Mouse (Mus musculus) MEL (cell line): ENCODE measurements around the gene Mpp3. TPM values are rescaled to one million over a fixed set of nuclear protein-coding genes. Genes with fewer than 3 reads are reported as not detected.

ENCODE experiments used
- DNase-seq: peaks from one replicate; pipeline ENCODE4 v3.0.0; 2011; ENCODE audit warnings: low read depth, low spot score
- H3K27ac ChIP-seq: 2 replicates; pipeline ENCODE4 v1.5.1; 2012; ENCODE audit warnings: low read depth, mild to moderate bottlenecking, control low read depth, low read length, moderate library complexity; ENCODE audit not compliant: control insufficient read depth
- H3K27me3 ChIP-seq, 2 experiments: fragments of 150-350 bp in 1 of 2; sonication (generic) in 1 of 2; 2 replicates each; pipeline ENCODE4 v1.6.1; 2012; ENCODE audit warnings: low read length in 2 of 2, mild to moderate bottlenecking in 2 of 2, improper control_type of control experiment in 1 of 2, moderate library complexity in 1 of 2; ENCODE audit not compliant: insufficient read depth in 2 of 2, control insufficient read depth in 1 of 2
- H3K36me3 ChIP-seq, 2 experiments: 2 replicates each; pipeline ENCODE4 v1.6.1; 2012 to 2014; ENCODE audit warnings: low read length in 2 of 2, improper control_type of control experiment in 1 of 2, inconsistent platforms in 1 of 2, mild to moderate bottlenecking in 1 of 2; ENCODE audit not compliant: insufficient read depth in 2 of 2, control insufficient read depth in 1 of 2
- H3K4me1 ChIP-seq, 2 experiments: fragments of 150-350 bp in 1 of 2; sonication (generic) in 1 of 2; 2 replicates each; pipeline ENCODE4 v1.6.1; 2012; ENCODE audit warnings: low read length in 2 of 2, improper control_type of control experiment in 1 of 2, mild to moderate bottlenecking in 1 of 2; ENCODE audit not compliant: insufficient read depth in 2 of 2, control insufficient read depth in 1 of 2
- H3K4me3 ChIP-seq, 2 experiments: fragments of 150-350 bp in 1 of 2; sonication (generic) in 1 of 2; 2 replicates each; pipeline ENCODE4 v1.5.1; 2012; ENCODE audit warnings: low read depth in 2 of 2, low read length in 2 of 2, mild to moderate bottlenecking in 2 of 2, moderate library complexity in 2 of 2, control low read depth in 1 of 2, improper control_type of control experiment in 1 of 2; ENCODE audit not compliant: control insufficient read depth in 1 of 2, insufficient read depth in 1 of 2
- H3K79me2 ChIP-seq: 2 replicates; pipeline ENCODE4 v1.6.1; 2012; ENCODE audit warnings: mild to moderate bottlenecking, low read length, moderate library complexity; ENCODE audit not compliant: control insufficient read depth, poor library complexity, insufficient read depth
- H3K9ac ChIP-seq: 2 replicates; pipeline ENCODE4 v1.6.1; 2012; ENCODE audit warnings: low read depth, mild to moderate bottlenecking, control low read depth, low read length, moderate library complexity; ENCODE audit not compliant: control insufficient read depth, poor library complexity, severe bottlenecking
- H3K9me3 ChIP-seq: fragments of 150-350 bp; sonication (generic); replicated peaks from 2 replicates; pipeline ENCODE4 v1.6.1; 2012; ENCODE audit warnings: mild to moderate bottlenecking, low read length, improper control_type of control experiment, moderate library complexity; ENCODE audit not compliant: insufficient read depth
- BHLHE40 ChIP-seq: IDR thresholded peaks from 2 replicates; pipeline ENCODE4 v1.6.1; 2012; ENCODE audit warnings: low read depth, mild to moderate bottlenecking, inconsistent platforms, low read length, improper control_type of control experiment, borderline replicate concordance
- CHD1 ChIP-seq: IDR thresholded peaks from 2 replicates; pipeline ENCODE4 v1.6.1; 2012; ENCODE audit warnings: low read depth, mild to moderate bottlenecking, inconsistent platforms, low read length, improper control_type of control experiment
- CHD2 ChIP-seq: IDR thresholded peaks from 2 replicates; pipeline ENCODE4 v1.6.1; 2011; ENCODE audit warnings: low read length, improper control_type of control experiment
- CTCF ChIP-seq, 3 experiments: IDR thresholded peaks in 2 of 3; conservative IDR thresholded peaks in 1 of 3; 2 replicates each; pipeline ENCODE4 v1.5.1; 2011 to 2012; ENCODE audit warnings: low read length in 3 of 3, low read depth in 2 of 3, mild to moderate bottlenecking in 2 of 3, improper control_type of control experiment in 1 of 3, inconsistent platforms in 1 of 3, mixed read lengths in 1 of 3, moderate library complexity in 1 of 3; ENCODE audit not compliant: control insufficient read depth in 1 of 3, insufficient read depth in 1 of 3, poor library complexity in 1 of 3, severe bottlenecking in 1 of 3
- E2F4 ChIP-seq: IDR thresholded peaks from 2 replicates; pipeline ENCODE4 v1.6.1; 2011; ENCODE audit warnings: low read depth, low read length, improper control_type of control experiment, borderline replicate concordance
- ELF1 ChIP-seq: IDR thresholded peaks from 2 replicates; pipeline ENCODE4 v1.6.1; 2014; ENCODE audit warnings: low read depth, mild to moderate bottlenecking, inconsistent platforms, low read length, improper control_type of control experiment, moderate library complexity
- EP300 ChIP-seq, 2 experiments: IDR thresholded peaks; 2 replicates each; pipeline ENCODE4 v1.6.1; 2011; ENCODE audit warnings: improper control_type of control experiment in 2 of 2, low read length in 2 of 2, low read depth in 1 of 2, mild to moderate bottlenecking in 1 of 2
- ETS1 ChIP-seq: IDR thresholded peaks from 2 replicates; pipeline ENCODE4 v1.6.1; 2012; ENCODE audit warnings: low read depth, mild to moderate bottlenecking, inconsistent platforms, low read length, improper control_type of control experiment, moderate library complexity
- GABPA ChIP-seq: IDR thresholded peaks from 2 replicates; pipeline ENCODE4 v1.6.1; 2012; ENCODE audit warnings: low read depth, mild to moderate bottlenecking, inconsistent platforms, low read length, improper control_type of control experiment, moderate library complexity
- GATA1 ChIP-seq: IDR thresholded peaks from 2 replicates; pipeline ENCODE4 v1.6.1; 2011; ENCODE audit warnings: low read depth, low read length, improper control_type of control experiment
- HCFC1 ChIP-seq: IDR thresholded peaks from 2 replicates; pipeline ENCODE4 v1.6.1; 2012; ENCODE audit warnings: low read depth, mild to moderate bottlenecking, inconsistent platforms, low read length, improper control_type of control experiment, moderate library complexity
- JUND ChIP-seq: IDR thresholded peaks from 2 replicates; pipeline ENCODE4 v1.6.1; 2011; ENCODE audit warnings: low read depth, mild to moderate bottlenecking, improper control_type of control experiment, low read length
- KAT2A ChIP-seq: conservative IDR thresholded peaks from 2 replicates; pipeline ENCODE4 v1.6.1; 2012; ENCODE audit warnings: low read depth, low read length, improper control_type of control experiment, inconsistent platforms
- MAFK ChIP-seq: IDR thresholded peaks from 2 replicates; pipeline ENCODE4 v1.6.1; 2011; ENCODE audit warnings: low read depth, mild to moderate bottlenecking, low read length, improper control_type of control experiment, borderline replicate concordance
- MAX ChIP-seq: IDR thresholded peaks from 2 replicates; pipeline ENCODE4 v1.6.1; 2011; ENCODE audit warnings: low read length, improper control_type of control experiment
- MAZ ChIP-seq: IDR thresholded peaks from 2 replicates; pipeline ENCODE4 v1.6.1; 2012; ENCODE audit warnings: low read depth, mild to moderate bottlenecking, inconsistent platforms, low read length, improper control_type of control experiment
- MEF2A ChIP-seq: IDR thresholded peaks from 2 replicates; pipeline ENCODE4 v1.6.1; 2014; ENCODE audit warnings: low read depth, mild to moderate bottlenecking, inconsistent platforms, low read length, improper control_type of control experiment; ENCODE audit not compliant: poor library complexity, insufficient replicate concordance, severe bottlenecking; ENCODE audit errors: extremely low read depth
- MYB ChIP-seq: IDR thresholded peaks from 2 replicates; pipeline ENCODE4 v1.6.1; 2011; ENCODE audit warnings: mild to moderate bottlenecking, low read depth, low read length, improper control_type of control experiment
- MYC ChIP-seq: IDR thresholded peaks from 2 replicates; pipeline ENCODE4 v1.6.1; 2011; ENCODE audit warnings: low read depth, mild to moderate bottlenecking, low read length, improper control_type of control experiment, moderate library complexity
- NELFE ChIP-seq: IDR thresholded peaks from 2 replicates; pipeline ENCODE4 v1.6.1; 2011; ENCODE audit warnings: low read depth, low read length, improper control_type of control experiment
- NRF1 ChIP-seq: IDR thresholded peaks from 2 replicates; pipeline ENCODE4 v1.6.1; 2014; ENCODE audit warnings: low read depth, mild to moderate bottlenecking, inconsistent platforms, low read length, improper control_type of control experiment, moderate library complexity; ENCODE audit not compliant: poor library complexity, insufficient read depth, severe bottlenecking
- POLR2A ChIP-seq, 2 experiments: IDR thresholded peaks; 2 replicates each; pipeline ENCODE4 v1.6.1; 2011 to 2012; ENCODE audit warnings: low read length in 2 of 2, mild to moderate bottlenecking in 2 of 2, control low read depth in 1 of 2, improper control_type of control experiment in 1 of 2, low read depth in 1 of 2, moderate library complexity in 1 of 2; ENCODE audit not compliant: control insufficient read depth in 1 of 2, insufficient read depth in 1 of 2, poor library complexity in 1 of 2
- POLR2AphosphoS2 ChIP-seq: IDR thresholded peaks from 2 replicates; pipeline ENCODE4 v1.6.1; 2011; ENCODE audit warnings: low read length, improper control_type of control experiment
- POLR2AphosphoS5 ChIP-seq: IDR thresholded peaks from 2 replicates; pipeline ENCODE4 v1.6.1; 2012; ENCODE audit warnings: low read depth, borderline replicate concordance, mild to moderate bottlenecking, inconsistent platforms, low read length, moderate library complexity, mixed read lengths
- RAD21 ChIP-seq: IDR thresholded peaks from 2 replicates; pipeline ENCODE4 v1.6.1; 2011; ENCODE audit warnings: mild to moderate bottlenecking, low read depth, low read length, improper control_type of control experiment
- RCOR1 ChIP-seq: IDR thresholded peaks from 2 replicates; pipeline ENCODE4 v1.6.1; 2012; ENCODE audit warnings: low read depth, mild to moderate bottlenecking, inconsistent platforms, low read length, improper control_type of control experiment
- SIN3A ChIP-seq: IDR thresholded peaks from 2 replicates; pipeline ENCODE4 v1.6.1; 2012; ENCODE audit warnings: low read length, improper control_type of control experiment, inconsistent platforms
- SMC3 ChIP-seq: IDR thresholded peaks from 2 replicates; pipeline ENCODE4 v1.6.1; 2011; ENCODE audit warnings: low read depth, low read length, improper control_type of control experiment
- TAL1 ChIP-seq: IDR thresholded peaks from 2 replicates; pipeline ENCODE4 v1.6.1; 2012; ENCODE audit warnings: mild to moderate bottlenecking, inconsistent platforms, low read length, moderate library complexity, mixed read lengths
- TBP ChIP-seq: IDR thresholded peaks from 2 replicates; pipeline ENCODE4 v1.8.0; 2011; ENCODE audit warnings: low read depth, low read length, improper control_type of control experiment
- TCF12 ChIP-seq: IDR thresholded peaks from 2 replicates; pipeline ENCODE4 v1.6.1; 2014; ENCODE audit warnings: low read depth, mild to moderate bottlenecking, inconsistent platforms, low read length, improper control_type of control experiment, moderate library complexity
- UBTF ChIP-seq: IDR thresholded peaks from 2 replicates; pipeline ENCODE4 v1.6.1; 2012; ENCODE audit warnings: low read depth, mild to moderate bottlenecking, inconsistent platforms, low read length, improper control_type of control experiment, moderate library complexity, borderline replicate concordance; ENCODE audit not compliant: insufficient read depth
- USF1 ChIP-seq: IDR thresholded peaks from 2 replicates; pipeline ENCODE4 v1.6.1; 2014; ENCODE audit warnings: low read depth, mild to moderate bottlenecking, inconsistent platforms, low read length, improper control_type of control experiment, moderate library complexity
- USF2 ChIP-seq, 2 experiments: IDR thresholded peaks; 2 replicates each; pipeline ENCODE4 v1.6.1; 2011 to 2012; ENCODE audit warnings: improper control_type of control experiment in 2 of 2, low read length in 2 of 2, borderline replicate concordance in 1 of 2, inconsistent platforms in 1 of 2, low read depth in 1 of 2, mild to moderate bottlenecking in 1 of 2; ENCODE audit not compliant: insufficient read depth in 1 of 2
- ZKSCAN1 ChIP-seq: IDR thresholded peaks from 2 replicates; pipeline ENCODE4 v1.6.1; 2012; ENCODE audit warnings: low read depth, mild to moderate bottlenecking, inconsistent platforms, low read length, improper control_type of control experiment, moderate library complexity
- ZMIZ1 ChIP-seq: IDR thresholded peaks from 2 replicates; pipeline ENCODE4 v1.6.1; 2012; ENCODE audit warnings: low read depth, mild to moderate bottlenecking, inconsistent platforms, low read length, improper control_type of control experiment, moderate library complexity
- ZNF384 ChIP-seq: IDR thresholded peaks from 2 replicates; pipeline ENCODE4 v1.6.1; 2012; ENCODE audit warnings: low read depth, mild to moderate bottlenecking, inconsistent platforms, low read length, improper control_type of control experiment
- polyA plus RNA-seq, 2 experiments: library from polyadenylated mRNA; stranded (reverse) in 1 of 2; unstranded in 1 of 2; fragments of >175 nt in 1 of 2; fragments of >200 nt in 1 of 2; gene quantifications; 2 replicates each; pipeline versions ENCODE4 v1.2.1 to v1.2.4; 2012; ENCODE audit warnings: low replicate concordance in 2 of 2, low read depth in 1 of 2; ENCODE audit not compliant: insufficient read length in 2 of 2, insufficient read depth in 1 of 2, missing spikeins in 1 of 2
- total RNA-seq: library from RNA; depleted of rRNA; stranded (reverse); fragments of 300-350 nt; gene quantifications from 2 replicates; pipeline ENCODE4 v1.2.3, GENCODE M21; 2012

Mpp3 gene
- total and polyA plus RNA-seq, 3 experiments: 5.5 to 7.1 TPM; not detected in 1

GRCm38 (mm10) chr11:101985990-101986389 lies 42.3 kb downstream of the Mpp3 start:
- no peaks in the 10 kb centered on the region for H3K27me3 ChIP-seq
- peak; percentile 95 for DNase-seq
- no peak overlapping the region for H3K27ac ChIP-seq
- H3K4me3 ChIP-seq: peak overlapping the region; percentile 37 to 42
- H3K36me3 ChIP-seq: peaks cover 0 to 5% of the 10 kb centered on the region in 2 experiments; a peak in 3 of 4 replicates
- H3K79me2 ChIP-seq: peaks cover 2% of the 10 kb centered on the region
- H3K9me3 ChIP-seq: no peaks in the 10 kb centered on the region
- peak overlapping the region; percentile 30 for H3K9ac ChIP-seq
- peaks cover 0 to 14% of the 10 kb centered on the region in 2 experiments; a peak in 2 of 4 replicates for H3K4me1 ChIP-seq
- no peak for TF ChIP-seq JUND
- TF ChIP-seq MYC: 0 out of 2 replicates have a peak, but pooled peaks have one; percentile 45
- no peak for TF ChIP-seq POLR2A (IDR thresholded peaks at IDR 0.05; ENCODE audit: control insufficient read depth in 1 of 2, insufficient read depth in 1 of 2, low read depth in 1 of 2, low read length in 2 of 2, poor library complexity in 1 of 2)
- TF ChIP-seq HCFC1: peak; percentile 53; the same call in 1 of the 2 replicates
- TF ChIP-seq ETS1: no peak
- no peak for TF ChIP-seq ELF1
- TF ChIP-seq ZNF384: no peak
- peak; percentile 92 for TF ChIP-seq SMC3
- TF ChIP-seq POLR2AphosphoS5: no peak
- TF ChIP-seq MAFK: no peak
- peak; percentile 39; the same call in 1 of the 2 replicates for TF ChIP-seq MAX
- no peak; the same call in 1 of the 2 replicates for TF ChIP-seq MAZ
- TF ChIP-seq RAD21: peak; percentile 97
- TF ChIP-seq NRF1: no peak; the same call in 1 of the 2 replicates
- TF ChIP-seq MEF2A: no peak
- peak; percentile 87 to 99 (median 96) for TF ChIP-seq CTCF (IDR thresholded peaks at IDR 0.05 in 2 of 3, conservative IDR thresholded peaks at IDR 0.05 in 1 of 3; ENCODE audit: control insufficient read depth in 1 of 3, insufficient read depth in 1 of 3, low read depth in 2 of 3, low read length in 3 of 3, poor library complexity in 1 of 3, severe bottlenecking in 1 of 3)
- no peak for TF ChIP-seq EP300 (IDR thresholded peaks at IDR 0.05; ENCODE audit: low read depth in 1 of 2, low read length in 2 of 2)
- TF ChIP-seq USF2 (IDR thresholded peaks at IDR 0.05; ENCODE audit: borderline replicate concordance in 1 of 2, insufficient read depth in 1 of 2, low read depth in 1 of 2, low read length in 2 of 2): no peak
- TF ChIP-seq USF1: 0 out of 2 replicates have a peak, but pooled peaks have one; percentile 8
- no peak for TF ChIP-seq POLR2AphosphoS2
- TF ChIP-seq ZMIZ1: no peak
- no peak for TF ChIP-seq MYB
- peak; percentile 93 for TF ChIP-seq SIN3A
- TF ChIP-seq E2F4: no peak
- no peak for TF ChIP-seq KAT2A
- TF ChIP-seq ZKSCAN1: no peak
- no peak for TF ChIP-seq UBTF
- no peak for TF ChIP-seq BHLHE40
- no peak for TF ChIP-seq CHD2
- peak; percentile 29; the same call in 1 of the 2 replicates for TF ChIP-seq TCF12
- no peak for TF ChIP-seq GABPA
- TF ChIP-seq RCOR1: no peak
- TF ChIP-seq CHD1: no peak
- TF ChIP-seq GATA1: no peak
- TF ChIP-seq TBP: no peak
- no peak for TF ChIP-seq NELFE
- no peak for TF ChIP-seq TAL1
